Mouse (Mus musculus): ENCODE measurements around the gene Slc22a15. TPM values are rescaled to one million over a fixed set of nuclear protein-coding genes. Genes with fewer than 3 reads are reported as not detected.
A peak's percentile ranks its signal among the peaks of the same experiment; 100 is the strongest.
"Not testable (repeated sequence)": the region's sequence is repeated elsewhere in the genome, so short reads cannot be mapped to it uniquely, and the experiment has no call there.

Gene Slc22a15
- polyA plus RNA-seq, 1 experiment from 2014 or later: 9.9 TPM

- not testable (repeated sequence) for H3K27ac ChIP-seq; H3K36me3 ChIP-seq; H3K27me3 ChIP-seq (ENCODE audit: insufficient read depth, poor library complexity, severe bottlenecking); H3K4me3 ChIP-seq; H3K4me1 ChIP-seq (replicated peaks); H3K9me3 ChIP-seq; DNase-seq (ENCODE audit: low spot score)
- WGBS: 72% methylated on average over 3 of the region's 3 CpGs
Measured at GRCm38 (mm10) chr3:101820708-101821107, 103.5 kb downstream of the Slc22a15 start.

GRCm38 (mm10) chr3:101816006-101816405, 108.2 kb downstream of the Slc22a15 start:
- DNase-seq (ENCODE audit: low spot score): no peak
- Histone ChIP-seq H3K9me3 (0 out of 2 replicates have a peak, but pooled peaks cover 6% of the 10 kb centered on the region), H3K4me1 (replicated peaks) (no peaks in the 10 kb centered on the region), H3K4me3 (no peak overlapping the region), H3K27ac (peak overlapping the region; percentile 36; the same call in 1 of the 2 replicates), H3K27me3 (ENCODE audit: insufficient read depth, poor library complexity, severe bottlenecking) (no peaks in the 10 kb centered on the region), H3K36me3 (no peaks in the 10 kb centered on the region; the same call in 1 of the 2 replicates)
- WGBS: 95% methylated on average over 3 of the region's 3 CpGs

GRCm38 (mm10) chr3:101814790-101815189, 109.5 kb downstream of the Slc22a15 start:
- Histone ChIP-seq H3K36me3 (no peaks in the 10 kb centered on the region; the same call in 1 of the 2 replicates), H3K4me1 (replicated peaks) (no peaks in the 10 kb centered on the region), H3K27me3 (ENCODE audit: insufficient read depth, poor library complexity, severe bottlenecking) (no peaks in the 10 kb centered on the region), H3K4me3 (no peak overlapping the region), H3K9me3 (0 out of 2 replicates have a peak, but pooled peaks cover 6% of the 10 kb centered on the region), H3K27ac (no peak overlapping the region)
- 89% methylated on average over 9 of the region's 9 CpGs for WGBS
- DNase-seq (ENCODE audit: low spot score): no peak

- no peaks in the 10 kb centered on the region for H3K9me3 ChIP-seq
- peak; percentile 73 for DNase-seq (ENCODE audit: low spot score)
- no peak overlapping the region; the same call in 1 of the 2 replicates for H3K27ac ChIP-seq
- H3K4me3 ChIP-seq: no peak overlapping the region
- 64% methylated on average over 10 of the region's 10 CpGs for WGBS
- peaks cover 2% of the 10 kb centered on the region; the same call in 1 of the 2 replicates for H3K27me3 ChIP-seq (ENCODE audit: insufficient read depth, poor library complexity, severe bottlenecking)
- no peaks in the 10 kb centered on the region for H3K4me1 ChIP-seq (replicated peaks)
- no peaks in the 10 kb centered on the region for H3K36me3 ChIP-seq
Measured at GRCm38 (mm10) chr3:101812341-101812962, 111.8 kb downstream of the Slc22a15 start.

- 73% methylated on average over 4 of the region's 4 CpGs for WGBS
- DNase-seq (ENCODE audit: low spot score): no peak
- H3K36me3 ChIP-seq: no peaks in the 10 kb centered on the region
- no peaks in the 10 kb centered on the region for H3K9me3 ChIP-seq
- H3K27me3 ChIP-seq (ENCODE audit: insufficient read depth, poor library complexity, severe bottlenecking): peaks cover 2% of the 10 kb centered on the region; the same call in 1 of the 2 replicates
- H3K4me1 ChIP-seq (replicated peaks): peaks cover 4% of the 10 kb centered on the region
- H3K4me3 ChIP-seq: no peak overlapping the region
- no peak overlapping the region; the same call in 1 of the 2 replicates for H3K27ac ChIP-seq
Measured at GRCm38 (mm10) chr3:101811931-101812330, 112.3 kb downstream of the Slc22a15 start.

GRCm38 (mm10) chr3:101807646-101808045, 116.6 kb downstream of the Slc22a15 start:
- Histone ChIP-seq H3K27ac (no peak overlapping the region), H3K4me1 (replicated peaks) (peaks cover 38% of the 10 kb centered on the region), H3K27me3 (ENCODE audit: insufficient read depth, poor library complexity, severe bottlenecking) (peaks cover 2% of the 10 kb centered on the region; the same call in 1 of the 2 replicates), H3K4me3 (no peak overlapping the region), H3K9me3 (no peaks in the 10 kb centered on the region), H3K36me3 (no peaks in the 10 kb centered on the region)
- WGBS: 88% methylated on average over 6 of the region's 6 CpGs
- DNase-seq (ENCODE audit: low spot score): no peak

GRCm38 (mm10) chr3:101806941-101807340, 117.3 kb downstream of the Slc22a15 start:
- Histone ChIP-seq H3K36me3 (no peaks in the 10 kb centered on the region), H3K27me3 (ENCODE audit: insufficient read depth, poor library complexity, severe bottlenecking) (peaks cover 2% of the 10 kb centered on the region; the same call in 1 of the 2 replicates), H3K4me3 (no peak overlapping the region), H3K9me3 (no peaks in the 10 kb centered on the region), H3K4me1 (replicated peaks) (peaks cover 43% of the 10 kb centered on the region), H3K27ac (0 out of 2 replicates have a peak overlapping the region, but pooled peaks have one; percentile 23)
- no peak for DNase-seq (ENCODE audit: low spot score)
- 44% methylated on average over 4 of the region's 4 CpGs for WGBS

GRCm38 (mm10) chr3:101806149-101806548, 118.1 kb downstream of the Slc22a15 start:
- WGBS: 6% methylated on average over 16 of the region's 16 CpGs
- H3K4me3 ChIP-seq: no peak overlapping the region; the same call in 1 of the 2 replicates
- no peaks in the 10 kb centered on the region for H3K36me3 ChIP-seq
- H3K27ac ChIP-seq: peak overlapping the region; percentile 73
- H3K4me1 ChIP-seq (replicated peaks): peaks cover 51% of the 10 kb centered on the region
- H3K9me3 ChIP-seq: no peaks in the 10 kb centered on the region
- DNase-seq (ENCODE audit: low spot score): peak; percentile 94
- H3K27me3 ChIP-seq (ENCODE audit: insufficient read depth, poor library complexity, severe bottlenecking): peaks cover 2% of the 10 kb centered on the region; the same call in 1 of the 2 replicates

Other genes starting within 250 kb of the Slc22a15 start
- 0.47 TPM in 2 replicates for gene Mab21l3, start 75.5 kb downstream of the Slc22a15 start, polyA plus RNA-seq (2016; fragmentation: Nextera tagmentation; extraction: Ambion mirVana)
- 64.1 and 152 TPM in 2 replicates for gene Nhlh2, start 85.6 kb upstream of the Slc22a15 start, polyA plus RNA-seq (2016; fragmentation: Nextera tagmentation; extraction: Ambion mirVana)
- gene Casq2, start 162.0 kb upstream of the Slc22a15 start, polyA plus RNA-seq (2016; fragmentation: Nextera tagmentation; extraction: Ambion mirVana): 0.08 and 0.25 TPM in 2 replicates